Mouse (Mus musculus) gastrocnemius, postnatal 14 days (tissue): Measurements from ENCODE around the gene Lonp1. TPM values are rescaled to one million over a fixed set of nuclear protein-coding genes. Genes with fewer than 3 reads are reported as not detected.
"Not testable (repeated sequence)": the region's sequence is repeated elsewhere in the genome, so short reads cannot be mapped to it uniquely, and the experiment has no call there.

ENCODE experiments used
- DNase-seq: peaks from one replicate; pipeline ENCODE4 v3.0.0; 2021; ENCODE audit warnings: mixed read lengths
- intact Hi-C: fragments of 180-260 bp; cut with DNase I; formaldehyde crosslinking; loops from one replicate; pipeline ENCODE4 v1.15.1; 2025; ENCODE audit warnings: low total_unique reads
- total RNA-seq, 2 experiments: library from RNA; stranded (reverse); gene quantifications; 2 replicates each; pipeline ENCODE4 v1.2.3; 2021

Gene Lonp1
- total RNA-seq, 2 experiments from 2014 or later = 50.3 to 54.5 TPM

GRCm38 (mm10) chr17:56629800-56630781, 3.4 kb upstream of the Lonp1 start:
- intact Hi-C loops = loop anchor here (5.0 kb wide), 1 partner anchor 37 kb away; no protein-coding TSS in a partner anchor
- not testable (repeated sequence) for DNase-seq

- intact Hi-C loops = loop anchor here (5.0 kb wide), 1 partner anchor 40 kb away; no protein-coding TSS in a partner anchor
- no peak for DNase-seq
Observed at GRCm38 (mm10) chr17:56627530-56628277, 1.0 kb upstream of the Lonp1 start, which contains the start of gene Catsperd. Gene Catsperd (plus strand): TSS chr17:56628143.

GRCm38 (mm10) chr17:56626260-56626659, 427 bp downstream of the Lonp1 start:
- intact Hi-C loops = loop anchor here (5.0 kb wide), 1 partner anchor 41 kb away; no protein-coding TSS in a partner anchor
- DNase-seq = no peak

GRCm38 (mm10) chr17:56625495-56625894, 1.2 kb downstream of the Lonp1 start:
- intact Hi-C loops = loop anchor here (5.0 kb wide), 1 partner anchor 42 kb away; no protein-coding TSS in a partner anchor
- DNase-seq = no peak

GRCm38 (mm10) chr17:56617628-56618027, 9.1 kb downstream of the Lonp1 start:
- intact Hi-C loops = no loop called here
- no peak for DNase-seq

GRCm38 (mm10) chr17:56616725-56617124, 10.0 kb downstream of the Lonp1 start:
- intact Hi-C loops = no loop called here
- DNase-seq = no peak

- intact Hi-C loops = no loop called here
- no peak for DNase-seq
Observed at GRCm38 (mm10) chr17:56615792-56616191, 10.9 kb downstream of the Lonp1 start.

- DNase-seq = no peak
- intact Hi-C loops = no loop called here
Observed at GRCm38 (mm10) chr17:56615136-56615784, 11.4 kb downstream of the Lonp1 start.

- intact Hi-C loops = no loop called here
- DNase-seq = no peak
Observed at GRCm38 (mm10) chr17:56614391-56615135, 12.1 kb downstream of the Lonp1 start.

GRCm38 (mm10) chr17:56613893-56614292, 12.8 kb downstream of the Lonp1 start:
- intact Hi-C loops, DNase-seq: not testable (repeated sequence)

- DNase-seq = peak; percentile 95
- intact Hi-C loops = no loop called here
Observed at GRCm38 (mm10) chr17:56613236-56613844, 13.3 kb downstream of the Lonp1 start, which contains the start of gene Rpl36. Gene Rpl36 (plus strand): TSS chr17:56613416.

- intact Hi-C loops, DNase-seq: not testable (repeated sequence)
Observed at GRCm38 (mm10) chr17:56612565-56612939, 14.1 kb downstream of the Lonp1 start.

GRCm38 (mm10) chr17:56611861-56612564, 14.7 kb downstream of the Lonp1 start:
- intact Hi-C loops = no loop called here
- DNase-seq = peak; percentile 36

- intact Hi-C loops = no loop called here
- no peak for DNase-seq
Observed at GRCm38 (mm10) chr17:56611323-56611722, 15.4 kb downstream of the Lonp1 start.

GRCm38 (mm10) chr17:56609452-56610171, 17.1 kb downstream of the Lonp1 start, which contains the start of gene 2410015M20Rik:
Gene 2410015M20Rik (minus strand): TSS chr17:56609771.
- peak; percentile 93 for DNase-seq
- intact Hi-C loops = no loop called here

- DNase-seq = no peak
- intact Hi-C loops = no loop called here
Observed at GRCm38 (mm10) chr17:56608699-56609098, 18.0 kb downstream of the Lonp1 start.

- intact Hi-C loops = no loop called here
- no peak for DNase-seq
Observed at GRCm38 (mm10) chr17:56607521-56608062, 19.1 kb downstream of the Lonp1 start.
